Comparison of ENCODE assay signal across 12 mouse cellular contexts in genomic region chr4:155063895-155064294, GRCm38 (mm10). TPM values are rescaled to one million over a fixed set of nuclear protein-coding genes. Genes with fewer than 3 reads are reported as not detected.
DNase-seq lines count a peak whose midpoint lies in the region; ATAC-seq and TF ChIP-seq lines count a peak whose summit lies in the region.
"Had no signal": no experiment of that assay in that cellular context is flagged by ENCODE, and none has a peak within 500 bp of the region (broad histone marks: within the 10 kb centered on the region; RNA-seq: fewer than 3 reads in every experiment).

No protein-coding gene starts in this region.

- TF ChIP-seq CTCF in hindbrain, postnatal 0 days (IDR thresholded peaks at IDR 0.05; ENCODE audit: low read depth), result no peak
- TF ChIP-seq CTCF in G1E (IDR thresholded peaks at IDR 0.05; ENCODE audit: low read depth, low read length), result no peak
- no peak for TF ChIP-seq CTCF in intestine, postnatal 0 days (IDR thresholded peaks at IDR 0.05; ENCODE audit: low read depth)

- no peak overlapping the region for H3K4me2 ChIP-seq in hindbrain, embryonic 11.5 days (replicated peaks; ENCODE audit: low read depth, low read length)
- H3K4me2 ChIP-seq in hindbrain, postnatal 0 days (ENCODE audit: low read depth, low read length), result no peak overlapping the region
- H3K4me2 ChIP-seq in intestine, postnatal 0 days (replicated peaks; ENCODE audit: low read depth), result peak overlapping the region; percentile 55

- intact Hi-C loops in heart, postnatal 14 days (cut with DNase I), result no loop called here

- no peaks in the 10 kb centered on the region; the same call in 1 of the 2 replicates for H3K36me3 ChIP-seq in hindbrain, embryonic 11.5 days (ENCODE audit: control insufficient read depth, insufficient read depth, low read length)
- peaks cover 4% of the 10 kb centered on the region; the same call in 1 of the 2 replicates for H3K36me3 ChIP-seq in hindbrain, postnatal 0 days (ENCODE audit: insufficient read depth, low read length)
- H3K36me3 ChIP-seq in G1E (replicated peaks), result peaks cover 13% of the 10 kb centered on the region
- H3K36me3 ChIP-seq in intestine, postnatal 0 days (ENCODE audit: control insufficient read depth, insufficient read depth), result peaks cover 4% of the 10 kb centered on the region

- DNase-seq in hindbrain, embryonic 11.5 days (ENCODE audit: low spot score), result no peak
- DNase-seq in hindbrain, postnatal 0 days (ENCODE audit: low spot score), result no peak
- no peak for DNase-seq in G1E (ENCODE audit: low spot score)
- DNase-seq in lung, postnatal 14 days, result peak; percentile 53
- no peak for DNase-seq in ovary, adult 18-20 months (ENCODE audit: low spot score)
- DNase-seq in heart, postnatal 14 days, result no peak
- DNase-seq in MN1 (ENCODE audit: low spot score), result no peak
- DNase-seq: cerebellum, postnatal 14 days; heart, adult 2 months had no signal

- no peaks in the 10 kb centered on the region for H3K9me3 ChIP-seq in hindbrain, embryonic 11.5 days (ENCODE audit: control insufficient read depth, low read length)
- H3K9me3 ChIP-seq in hindbrain, postnatal 0 days (ENCODE audit: low read length), result no peaks in the 10 kb centered on the region
- no peaks in the 10 kb centered on the region for H3K9me3 ChIP-seq in G1E (replicated peaks)
- no peaks in the 10 kb centered on the region for H3K9me3 ChIP-seq in intestine, postnatal 0 days (ENCODE audit: control insufficient read depth)

- WGBS in hindbrain, embryonic 11.5 days, result 36% methylated on average over 3 of the region's 3 CpGs
- 48% methylated on average over 3 of the region's 3 CpGs for WGBS in hindbrain, postnatal 0 days
- 16% methylated on average over 3 of the region's 3 CpGs for WGBS in intestine, postnatal 0 days

- ATAC-seq in hindbrain, embryonic 11.5 days (ENCODE audit: low FRiP score), result no peak
- ATAC-seq in hindbrain, postnatal 0 days, result no peak
- ATAC-seq in G1E (ENCODE audit: extremely low read depth, insufficient number of reproducible peaks, low FRiP score, poor library complexity, severe bottlenecking), result no peak
- peak; percentile 71 for ATAC-seq in intestine, postnatal 0 days
- ATAC-seq: midbrain, embryonic 16.5 days had no signal

- peak overlapping the region; percentile 32; the same call in 1 of the 2 replicates for H3K9ac ChIP-seq in hindbrain, embryonic 11.5 days (ENCODE audit: low read depth, low read length)
- no peak overlapping the region for H3K9ac ChIP-seq in hindbrain, postnatal 0 days (replicated peaks; ENCODE audit: low read length)
- H3K9ac ChIP-seq in intestine, postnatal 0 days (ENCODE audit: low read depth, low read length), result 0 out of 2 replicates have a peak overlapping the region, but pooled peaks have one; percentile 13
- H3K9ac ChIP-seq: liver, embryonic 14.5 days had no signal

- H3K27ac ChIP-seq in hindbrain, embryonic 11.5 days (ENCODE audit: low read depth, low read length), result no peak overlapping the region
- no peak overlapping the region for H3K27ac ChIP-seq in hindbrain, postnatal 0 days
- H3K27ac ChIP-seq in intestine, postnatal 0 days (ENCODE audit: low read depth, low read length), result peak overlapping the region; percentile 67
- H3K27ac ChIP-seq: heart, adult 2 months; liver, embryonic 14.5 days had no signal

- no peaks in the 10 kb centered on the region for H3K27me3 ChIP-seq in hindbrain, embryonic 11.5 days (ENCODE audit: control insufficient read depth, insufficient read depth, low read length)
- H3K27me3 ChIP-seq in hindbrain, postnatal 0 days (ENCODE audit: insufficient read depth, low read length), result no peaks in the 10 kb centered on the region
- H3K27me3 ChIP-seq in G1E (ENCODE audit: insufficient read depth, low read length), result peaks cover 30% of the 10 kb centered on the region
- H3K27me3 ChIP-seq in intestine, postnatal 0 days (replicated peaks; ENCODE audit: control insufficient read depth, insufficient read depth, low read length), result no peaks in the 10 kb centered on the region

- no peak overlapping the region for H3K4me3 ChIP-seq in hindbrain, embryonic 11.5 days (ENCODE audit: low read depth, low read length)
- H3K4me3 ChIP-seq in hindbrain, postnatal 0 days (ENCODE audit: low read length), result no peak overlapping the region
- H3K4me3 ChIP-seq in G1E (ENCODE audit: low read depth, low read length), result peak overlapping the region; percentile 22; the same call in 1 of the 2 replicates
- H3K4me3 ChIP-seq in intestine, postnatal 0 days (ENCODE audit: low read depth, low read length), result peak overlapping the region; percentile 31
- H3K4me3 ChIP-seq: heart, adult 2 months had no signal

- no peaks in the 10 kb centered on the region; the same call in 1 of the 2 replicates for H3K4me1 ChIP-seq in hindbrain, embryonic 11.5 days (replicated peaks; ENCODE audit: control insufficient read depth, insufficient read depth, low read length)
- H3K4me1 ChIP-seq in hindbrain, postnatal 0 days (ENCODE audit: insufficient read depth, low read length), result no peaks in the 10 kb centered on the region
- peaks cover 46% of the 10 kb centered on the region for H3K4me1 ChIP-seq in G1E (ENCODE audit: insufficient read depth, low read depth, low read length)
- peaks cover 9% of the 10 kb centered on the region for H3K4me1 ChIP-seq in intestine, postnatal 0 days (replicated peaks; ENCODE audit: control insufficient read depth, insufficient read depth, low read length)

RNA-seq across cellular contexts. Expression of gene Pex10, which starts 2.9 kb away (rescaled TPM):
- polyA plus RNA-seq in hindbrain, embryonic 11.5 days (2014; fragmentation: Nextera tagmentation; extraction: Ambion mirVana), result 5.6 and 7.8 TPM in 2 replicates
- total RNA-seq in hindbrain, postnatal 0 days (2014; rRNA removed), result 12.8 and 20.2 TPM in 2 replicates
- 15.4 and 15.9 TPM in 2 replicates for polyA plus RNA-seq in hindbrain, postnatal 0 days (2015; fragmentation: Nextera tagmentation; extraction: Ambion mirVana)
- 15.9 and 21.1 TPM in 2 replicates for total RNA-seq in G1E (2014; fragmentation: Nextera tagmentation)
- 23.2 and 23.4 TPM in 2 replicates for total RNA-seq in G1E (2017)
- polyA plus RNA-seq in G1E (2012), result 30.3 and 40.2 TPM in 2 replicates
- 11.7 and 12.9 TPM in 2 replicates for polyA plus RNA-seq in intestine, postnatal 0 days (2015; fragmentation: Nextera tagmentation; extraction: Ambion mirVana)
- total RNA-seq in heart, postnatal 14 days (2021), result 10 to 100 TPM; 18.3 to 19.6 TPM

RNA-seq across cellular contexts. Expression of gene Plch2, which starts 7.3 kb away (rescaled TPM):
- 1.5 and 2.1 TPM in 2 replicates for polyA plus RNA-seq in hindbrain, embryonic 11.5 days (2014; fragmentation: Nextera tagmentation; extraction: Ambion mirVana)
- total RNA-seq in hindbrain, postnatal 0 days (2014; rRNA removed), result 45.7 and 48.8 TPM in 2 replicates
- polyA plus RNA-seq in hindbrain, postnatal 0 days (2015; fragmentation: Nextera tagmentation; extraction: Ambion mirVana), result 12.5 and 12.8 TPM in 2 replicates
- 1.5 TPM in 2 replicates for total RNA-seq in G1E (2014; fragmentation: Nextera tagmentation)
- total RNA-seq in G1E (2017), result 0.22 and 0.35 TPM in 2 replicates
- polyA plus RNA-seq in G1E (2012), result 0.54 and 0.61 TPM in 2 replicates
- 5.3 and 5.7 TPM in 2 replicates for polyA plus RNA-seq in intestine, postnatal 0 days (2015; fragmentation: Nextera tagmentation; extraction: Ambion mirVana)
- under 1 TPM in 1 of 2 experiments, not detected in 1; 0.17 TPM for total RNA-seq in heart, postnatal 14 days (2021)
- total RNA-seq: heart, adult 2 months had no signal

RNA-seq across cellular contexts. Expression of gene Rer1, which starts 22.3 kb away (rescaled TPM):
- polyA plus RNA-seq in hindbrain, embryonic 11.5 days (2014; fragmentation: Nextera tagmentation; extraction: Ambion mirVana), result 156 and 166 TPM in 2 replicates
- 85.4 and 93.5 TPM in 2 replicates for total RNA-seq in hindbrain, postnatal 0 days (2014; rRNA removed)
- polyA plus RNA-seq in hindbrain, postnatal 0 days (2015; fragmentation: Nextera tagmentation; extraction: Ambion mirVana), result 129 and 136 TPM in 2 replicates
- total RNA-seq in G1E (2014; fragmentation: Nextera tagmentation) (209 TPM in 2 replicates), G1E (2017) (212 and 216 TPM in 2 replicates)
- polyA plus RNA-seq in G1E (2012), result 123 and 125 TPM in 2 replicates
- 277 and 297 TPM in 2 replicates for polyA plus RNA-seq in intestine, postnatal 0 days (2015; fragmentation: Nextera tagmentation; extraction: Ambion mirVana)
- 10 to 100 TPM; 66.6 to 67.8 TPM for total RNA-seq in heart, postnatal 14 days (2021)

RNA-seq across cellular contexts. Expression of gene Morn1, which starts 22.5 kb away (rescaled TPM):
- 3.3 and 4.2 TPM in 2 replicates for polyA plus RNA-seq in hindbrain, embryonic 11.5 days (2014; fragmentation: Nextera tagmentation; extraction: Ambion mirVana)
- 0.86 and 9.0 TPM in 2 replicates for total RNA-seq in hindbrain, postnatal 0 days (2014; rRNA removed)
- 8.9 and 10.0 TPM in 2 replicates for polyA plus RNA-seq in hindbrain, postnatal 0 days (2015; fragmentation: Nextera tagmentation; extraction: Ambion mirVana)
- total RNA-seq in G1E (2014; fragmentation: Nextera tagmentation) (2.3 and 4.2 TPM in 2 replicates), G1E (2017) (5.3 and 7.2 TPM in 2 replicates)
- 1.8 and 2.9 TPM in 2 replicates for polyA plus RNA-seq in G1E (2012)
- 1.8 and 2.2 TPM in 2 replicates for polyA plus RNA-seq in intestine, postnatal 0 days (2015; fragmentation: Nextera tagmentation; extraction: Ambion mirVana)
- 1 to 10 TPM; 1.4 to 3.8 TPM for total RNA-seq in heart, postnatal 14 days (2021)

Comparison
In these comparisons a context has a peak if more than half of its experiments do, and no peak if none do; other contexts are left out.
1. H3K4me3 ChIP-seq: peak in G1E (single experiment) and intestine, postnatal 0 days (single experiment); none in hindbrain, embryonic 11.5 days (single experiment) and hindbrain, postnatal 0 days (single experiment).